Mouse (Mus musculus): ENCODE results near the gene Gtf3c5. TPM values are rescaled to one million over a fixed set of nuclear protein-coding genes. Genes with fewer than 3 reads are reported as not detected.
A peak's percentile ranks its signal among the peaks of the same experiment; 100 is the strongest.

The Gtf3c5 gene
- polyA plus RNA-seq, 1 experiment = 10.3 TPM

- H3K4me1 ChIP-seq = peaks cover 92% of the 10 kb centered on the region
- H3K9me3 ChIP-seq = peaks cover 3% of the 10 kb centered on the region; the same call in 1 of the 2 replicates
- H3K4me3 ChIP-seq (replicated peaks) = peak overlapping the region; percentile 90
- TF ChIP-seq GATA1 (IDR thresholded peaks at IDR 0.05; ENCODE audit: borderline replicate concordance, low read length) = no peak
- no peak for TF ChIP-seq FLI1 (IDR thresholded peaks at IDR 0.05; ENCODE audit: low read length)
- peaks cover 5% of the 10 kb centered on the region for H3K27me3 ChIP-seq (replicated peaks)
- peaks cover 43% of the 10 kb centered on the region for H3K36me3 ChIP-seq (replicated peaks; ENCODE audit: low read length)
Observed at GRCm38 (mm10) chr2:28620522-28620921, 37.0 kb upstream of the Gtf3c5 start.

GRCm38 (mm10) chr2:28619369-28619768 is 35.8 kb upstream of the Gtf3c5 start:
- peak overlapping the region; percentile 90 for H3K4me3 ChIP-seq (replicated peaks)
- no peaks in the 10 kb centered on the region for H3K9me3 ChIP-seq
- TF ChIP-seq FLI1 (IDR thresholded peaks at IDR 0.05; ENCODE audit: low read length) = no peak
- TF ChIP-seq GATA1 (IDR thresholded peaks at IDR 0.05; ENCODE audit: borderline replicate concordance, low read length) = no peak
- H3K36me3 ChIP-seq (replicated peaks; ENCODE audit: low read length) = peaks cover 55% of the 10 kb centered on the region
- peaks cover 93% of the 10 kb centered on the region for H3K4me1 ChIP-seq
- H3K27me3 ChIP-seq (replicated peaks) = peaks cover 5% of the 10 kb centered on the region

GRCm38 (mm10) chr2:28618777-28619336 is 35.3 kb upstream of the Gtf3c5 start:
- peaks cover 60% of the 10 kb centered on the region for H3K36me3 ChIP-seq (replicated peaks; ENCODE audit: low read length)
- H3K4me1 ChIP-seq = peaks cover 95% of the 10 kb centered on the region
- no peak for TF ChIP-seq GATA1 (IDR thresholded peaks at IDR 0.05; ENCODE audit: borderline replicate concordance, low read length)
- no peak for TF ChIP-seq FLI1 (IDR thresholded peaks at IDR 0.05; ENCODE audit: low read length)
- peaks cover 5% of the 10 kb centered on the region for H3K27me3 ChIP-seq (replicated peaks)
- peak overlapping the region; percentile 90 for H3K4me3 ChIP-seq (replicated peaks)
- H3K9me3 ChIP-seq = no peaks in the 10 kb centered on the region

GRCm38 (mm10) chr2:28617498-28618486 is 34.2 kb upstream of the Gtf3c5 start:
- TF ChIP-seq FLI1 (IDR thresholded peaks at IDR 0.05; ENCODE audit: low read length) = no peak
- no peak for TF ChIP-seq GATA1 (IDR thresholded peaks at IDR 0.05; ENCODE audit: borderline replicate concordance, low read length)
- Histone ChIP-seq H3K9me3 (no peaks in the 10 kb centered on the region), H3K27me3 (replicated peaks) (no peaks in the 10 kb centered on the region), H3K4me3 (replicated peaks) (peak overlapping the region; percentile 90), H3K36me3 (replicated peaks; ENCODE audit: low read length) (peaks cover 70% of the 10 kb centered on the region), H3K4me1 (peaks cover 96% of the 10 kb centered on the region)

- Histone ChIP-seq H3K36me3 (replicated peaks; ENCODE audit: low read length) (peaks cover 80% of the 10 kb centered on the region), H3K4me3 (replicated peaks) (peak overlapping the region; percentile 81)
- TF ChIP-seq FLI1 (IDR thresholded peaks at IDR 0.05; ENCODE audit: low read length) (no peak), GATA1 (IDR thresholded peaks at IDR 0.05; ENCODE audit: borderline replicate concordance, low read length) (no peak)
Observed at GRCm38 (mm10) chr2:28616874-28617273, 33.3 kb upstream of the Gtf3c5 start.

GRCm38 (mm10) chr2:28616358-28616757 is 32.8 kb upstream of the Gtf3c5 start:
- Histone ChIP-seq H3K4me3 (replicated peaks) (peak overlapping the region; percentile 81), H3K9me3 (no peaks in the 10 kb centered on the region), H3K36me3 (replicated peaks; ENCODE audit: low read length) (peaks cover 85% of the 10 kb centered on the region), H3K27me3 (replicated peaks) (no peaks in the 10 kb centered on the region), H3K4me1 (peaks cover 96% of the 10 kb centered on the region)
- TF ChIP-seq GATA1 (IDR thresholded peaks at IDR 0.05; ENCODE audit: borderline replicate concordance, low read length) = no peak

More at GRCm38 (mm10) chr2:28616874-28617273, 33.3 kb upstream of the Gtf3c5 start:
- H3K27me3 ChIP-seq (replicated peaks) = no peaks in the 10 kb centered on the region
- H3K4me1 ChIP-seq = peaks cover 96% of the 10 kb centered on the region
- H3K9me3 ChIP-seq = no peaks in the 10 kb centered on the region

- H3K4me1 ChIP-seq = peaks cover 100% of the 10 kb centered on the region
- peak overlapping the region; percentile 2 for H3K4me3 ChIP-seq (replicated peaks)
- no peaks in the 10 kb centered on the region for H3K27me3 ChIP-seq (replicated peaks)
- H3K9me3 ChIP-seq = no peaks in the 10 kb centered on the region
- TF ChIP-seq GATA1 (IDR thresholded peaks at IDR 0.05; ENCODE audit: borderline replicate concordance, low read length) (no peak), FLI1 (IDR thresholded peaks at IDR 0.05; ENCODE audit: low read length) (no peak)
- peaks cover 98% of the 10 kb centered on the region for H3K36me3 ChIP-seq (replicated peaks; ENCODE audit: low read length)
Observed at GRCm38 (mm10) chr2:28613599-28613998, 30.0 kb upstream of the Gtf3c5 start.

GRCm38 (mm10) chr2:28612436-28613063 is 29.0 kb upstream of the Gtf3c5 start:
- Histone ChIP-seq H3K36me3 (replicated peaks; ENCODE audit: low read length) (peaks cover 96% of the 10 kb centered on the region), H3K4me3 (replicated peaks) (no peak overlapping the region), H3K9me3 (no peaks in the 10 kb centered on the region), H3K27me3 (replicated peaks) (no peaks in the 10 kb centered on the region), H3K4me1 (peaks cover 100% of the 10 kb centered on the region)
- no peak for TF ChIP-seq GATA1 (IDR thresholded peaks at IDR 0.05; ENCODE audit: borderline replicate concordance, low read length)
- no peak for TF ChIP-seq FLI1 (IDR thresholded peaks at IDR 0.05; ENCODE audit: low read length)

- peaks cover 97% of the 10 kb centered on the region for H3K36me3 ChIP-seq (replicated peaks; ENCODE audit: low read length)
- TF ChIP-seq GATA1 (IDR thresholded peaks at IDR 0.05; ENCODE audit: borderline replicate concordance, low read length) (no peak), FLI1 (IDR thresholded peaks at IDR 0.05; ENCODE audit: low read length) (no peak)
- no peaks in the 10 kb centered on the region for H3K27me3 ChIP-seq (replicated peaks)
Observed at GRCm38 (mm10) chr2:28611407-28611787, 27.8 kb upstream of the Gtf3c5 start.

More at GRCm38 (mm10) chr2:28611407-28611787, 27.8 kb upstream of the Gtf3c5 start:
- Histone ChIP-seq H3K4me3 (replicated peaks) (no peak overlapping the region), H3K9me3 (no peaks in the 10 kb centered on the region), H3K4me1 (peaks cover 100% of the 10 kb centered on the region)

Data from megakaryocyte, embryonic 14.5 days (primary cell).